Mouse (Mus musculus) ES-Bruce4 (cell line): ENCODE data around the gene Sub1. TPM values are rescaled to one million over a fixed set of nuclear protein-coding genes. Genes with fewer than 3 reads are reported as not detected.

Source experiments
- H3K27ac ChIP-seq: 2 replicates; pipeline ENCODE4 v1.5.1; 2012; ENCODE audit warnings: low read length, inconsistent platforms; ENCODE audit not compliant: insufficient read depth
- H3K27me3 ChIP-seq: 2 replicates; pipeline ENCODE4 v1.6.1; 2012; ENCODE audit warnings: mild to moderate bottlenecking, low read length, inconsistent platforms; ENCODE audit not compliant: control insufficient read depth, poor library complexity, insufficient read depth, severe bottlenecking
- H3K36me3 ChIP-seq: 2 replicates; pipeline ENCODE4 v1.6.1; 2012; ENCODE audit warnings: inconsistent platforms, mild to moderate bottlenecking, low read length, moderate library complexity; ENCODE audit not compliant: control insufficient read depth, poor library complexity, insufficient read depth, severe bottlenecking
- H3K4me1 ChIP-seq: one replicate; pipeline ENCODE4 v1.8.1; 2011; ENCODE audit warnings: low read length; ENCODE audit not compliant: control insufficient read depth, insufficient read depth
- H3K4me3 ChIP-seq: 2 replicates; pipeline ENCODE4 v1.5.1; 2011; ENCODE audit warnings: low read depth, mild to moderate bottlenecking, low read length
- H3K9ac ChIP-seq: 2 replicates; pipeline ENCODE4 v1.6.1; 2012; ENCODE audit warnings: low read depth, mild to moderate bottlenecking, inconsistent platforms; ENCODE audit not compliant: poor library complexity, severe bottlenecking
- H3K9me3 ChIP-seq: replicated peaks from 2 replicates; pipeline ENCODE4 v1.6.1; 2012; ENCODE audit warnings: mild to moderate bottlenecking, low read length, inconsistent platforms; ENCODE audit not compliant: control insufficient read depth, poor library complexity, insufficient read depth, severe bottlenecking
- CTCF ChIP-seq: IDR thresholded peaks from one replicate; pipeline ENCODE4 v1.8.1; 2011; ENCODE audit warnings: low read depth, low read length
- EP300 ChIP-seq: IDR thresholded peaks from 2 replicates; pipeline ENCODE4 v1.6.1; 2011; ENCODE audit warnings: low read depth, low read length; ENCODE audit not compliant: insufficient read depth
- POLR2A ChIP-seq: IDR thresholded peaks from one replicate; pipeline ENCODE4 v1.8.1; 2011; ENCODE audit warnings: low read length; ENCODE audit not compliant: insufficient read depth
- polyA plus RNA-seq: library from polyadenylated mRNA; stranded (reverse); fragments of >200 nt; gene quantifications from 2 replicates; pipeline ENCODE4 v1.2.4, GENCODE M21; 2011; ENCODE audit warnings: low read depth; ENCODE audit not compliant: missing spikeins, insufficient read depth, insufficient read length

Sub1 gene
- polyA plus RNA-seq, 1 experiment, result 508 TPM

DNA sequence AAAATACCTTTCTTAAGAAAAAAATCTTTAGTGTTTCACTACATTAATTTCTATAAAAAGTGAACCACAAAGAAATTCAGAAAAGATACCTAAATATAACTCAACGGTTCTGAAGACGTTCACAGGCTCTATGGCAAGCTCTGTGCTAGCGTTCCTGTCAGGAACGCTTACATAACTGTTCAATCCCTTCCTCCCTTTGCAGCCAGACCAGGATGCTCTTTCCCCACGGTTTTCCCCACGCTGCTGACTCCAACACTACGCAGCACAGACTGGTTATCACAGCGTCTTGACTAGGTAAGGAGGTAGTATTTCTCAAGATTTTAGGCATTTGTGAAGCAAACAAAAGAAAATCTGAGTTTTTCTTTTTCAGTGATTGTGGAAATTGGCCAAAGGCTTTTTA lies 15.3 kb downstream of the Sub1 start:
- no peak overlapping the region for H3K4me3 ChIP-seq
- H3K9ac ChIP-seq, result no peak overlapping the region
- H3K27ac ChIP-seq, result no peak overlapping the region
- H3K9me3 ChIP-seq, result no peaks in the 10 kb centered on the region
- H3K36me3 ChIP-seq, result peaks cover 61% of the 10 kb centered on the region
- TF ChIP-seq POLR2A (no peak), CTCF (no peak), EP300 (no peak)
- H3K27me3 ChIP-seq, result no peaks in the 10 kb centered on the region
- no peaks in the 10 kb centered on the region for H3K4me1 ChIP-seq

- Histone ChIP-seq H3K4me1 (no peaks in the 10 kb centered on the region), H3K9ac (no peak overlapping the region), H3K27me3 (no peaks in the 10 kb centered on the region), H3K36me3 (peaks cover 39% of the 10 kb centered on the region), H3K27ac (no peak overlapping the region), H3K4me3 (no peak overlapping the region), H3K9me3 (no peaks in the 10 kb centered on the region)
- TF ChIP-seq POLR2A, result no peak
- no peak for TF ChIP-seq CTCF
- TF ChIP-seq EP300, result no peak
These were observed 18.6 kb downstream of the Sub1 start for GRCm38 (mm10) chr15:11978175-11978574.

DNA sequence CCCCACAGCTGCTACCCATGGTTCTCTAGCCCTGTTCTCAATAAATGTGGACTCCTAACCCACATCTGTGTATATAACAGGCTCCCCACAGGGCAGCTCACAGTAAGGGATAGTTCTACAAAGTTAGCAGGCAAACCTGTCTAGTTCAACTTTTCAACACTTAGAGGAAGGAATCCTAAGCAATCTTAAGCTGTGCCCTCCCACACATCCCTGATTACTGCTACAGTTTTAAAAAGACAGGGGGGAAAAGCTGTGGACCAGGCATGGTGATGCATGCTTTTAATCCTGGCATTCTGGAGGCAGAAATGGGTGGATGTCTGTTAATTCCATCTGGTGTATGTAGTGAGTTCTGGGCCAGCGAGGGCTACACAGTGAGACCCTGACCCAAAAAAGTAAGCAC lies 19.7 kb downstream of the Sub1 start:
- TF ChIP-seq CTCF, result no peak
- no peak for TF ChIP-seq POLR2A
- TF ChIP-seq EP300, result no peak
- Histone ChIP-seq H3K4me1 (no peaks in the 10 kb centered on the region), H3K36me3 (peaks cover 28% of the 10 kb centered on the region)

DNA sequence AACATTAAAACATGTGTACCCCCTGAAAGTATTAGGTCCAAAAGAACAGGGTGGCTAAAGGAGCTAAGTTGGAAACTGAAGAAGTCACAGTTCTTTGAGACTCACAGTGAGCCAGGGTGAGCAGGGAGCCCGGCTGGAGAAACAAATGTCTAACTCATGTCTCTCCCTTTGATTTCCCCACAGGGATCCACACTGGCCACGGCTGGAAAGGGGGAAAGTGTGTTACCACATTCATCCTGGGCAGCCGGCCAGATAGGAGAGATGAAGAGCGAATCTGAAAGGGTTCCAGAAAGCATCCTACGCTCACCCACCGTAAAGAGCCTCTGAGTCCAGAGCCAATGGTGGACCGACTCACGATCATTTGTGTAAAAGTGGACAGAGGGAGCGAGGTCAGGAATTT lies 20.9 kb downstream of the Sub1 start:
- H3K27ac ChIP-seq, result no peak overlapping the region
- no peak overlapping the region for H3K4me3 ChIP-seq
- H3K27me3 ChIP-seq, result no peaks in the 10 kb centered on the region
- TF ChIP-seq CTCF (no peak), EP300 (no peak), POLR2A (no peak)
- no peaks in the 10 kb centered on the region for H3K9me3 ChIP-seq
- peaks cover 18% of the 10 kb centered on the region for H3K36me3 ChIP-seq
- no peak overlapping the region for H3K9ac ChIP-seq
- H3K4me1 ChIP-seq, result no peaks in the 10 kb centered on the region

More for the DNA sequence above, 19.7 kb downstream of the Sub1 start:
- Histone ChIP-seq H3K9ac (no peak overlapping the region), H3K4me3 (no peak overlapping the region), H3K9me3 (no peaks in the 10 kb centered on the region), H3K27ac (no peak overlapping the region; the same call in 1 of the 2 replicates), H3K27me3 (no peaks in the 10 kb centered on the region)

DNA sequence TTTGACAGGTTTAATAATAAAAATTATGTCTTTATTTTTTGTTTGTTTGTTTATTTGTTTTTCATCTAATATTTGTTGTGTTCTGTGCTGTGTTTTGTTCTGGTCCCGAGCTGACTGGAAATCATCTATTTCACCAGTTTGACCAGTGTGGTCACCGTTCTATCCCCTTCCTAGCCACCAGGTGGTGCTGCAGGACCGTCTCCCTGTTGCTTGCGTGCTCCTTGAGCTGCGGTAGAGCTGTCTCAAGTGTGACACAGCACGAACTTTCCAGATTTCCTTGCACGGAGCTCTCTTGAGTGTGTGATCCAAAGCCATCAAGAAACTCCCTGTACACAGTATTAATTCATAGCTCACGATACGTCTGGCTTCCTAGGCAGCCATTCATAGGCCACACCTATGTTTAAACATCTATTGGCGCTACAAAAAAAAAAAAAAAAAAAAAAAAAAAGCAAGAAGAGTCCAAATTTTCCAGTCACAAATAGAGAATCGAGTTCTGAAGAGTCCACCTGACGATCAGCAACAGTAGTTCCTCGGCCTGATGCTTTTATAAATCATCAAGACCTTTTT lies 24.8 kb downstream of the Sub1 start:
- no peaks in the 10 kb centered on the region for H3K27me3 ChIP-seq
- no peaks in the 10 kb centered on the region for H3K4me1 ChIP-seq
- H3K4me3 ChIP-seq, result no peak overlapping the region
- no peak overlapping the region for H3K9ac ChIP-seq
- H3K9me3 ChIP-seq, result no peaks in the 10 kb centered on the region
- H3K27ac ChIP-seq, result no peak overlapping the region
- no peaks in the 10 kb centered on the region for H3K36me3 ChIP-seq
- TF ChIP-seq POLR2A, result no peak
- TF ChIP-seq CTCF, result peak; percentile 98
- TF ChIP-seq EP300, result peak; percentile 63; the same call in 1 of the 2 replicates

- Histone ChIP-seq H3K36me3 (no peaks in the 10 kb centered on the region), H3K4me3 (no peak overlapping the region), H3K9ac (no peak overlapping the region), H3K9me3 (no peaks in the 10 kb centered on the region), H3K27me3 (no peaks in the 10 kb centered on the region), H3K4me1 (no peaks in the 10 kb centered on the region), H3K27ac (no peak overlapping the region)
- TF ChIP-seq EP300 (no peak), CTCF (no peak), POLR2A (no peak)
These were observed 26.2 kb downstream of the Sub1 start for GRCm38 (mm10) chr15:11970621-11971020.
